Mouse (Mus musculus) hindbrain, postnatal 0 days (tissue): ENCODE data around the gene Cct3. TPM values are rescaled to one million over a fixed set of nuclear protein-coding genes. Genes with fewer than 3 reads are reported as not detected.
A peak's percentile ranks its signal among the peaks of the same experiment; 100 is the strongest.

Experiments
- ATAC-seq: fragments of 200-750 bp; cut with Nextera tagmentation; 2 replicates; pipeline ENCODE4 v1.8.0; 2017; ENCODE audit warnings: mild to moderate bottlenecking, moderate TSS enrichment, moderate library complexity
- DNase-seq: peaks from one replicate; pipeline ENCODE4 v3.0.0-alpha.2; 2015; ENCODE audit warnings: low spot score
- H3K27ac ChIP-seq: fragments of 300-500 bp; sonication (generic); 2 replicates; pipeline ENCODE4 v1.5.1; 2014; ENCODE audit warnings: mild to moderate bottlenecking
- H3K27me3 ChIP-seq: fragments of 300-500 bp; sonication (generic); 2 replicates; pipeline ENCODE4 v1.6.1; 2014; ENCODE audit warnings: low read length, mixed read lengths; ENCODE audit not compliant: insufficient read depth
- H3K36me3 ChIP-seq: fragments of 300-500 bp; sonication (generic); 2 replicates; pipeline ENCODE4 v1.6.1; 2014; ENCODE audit warnings: low read length, mixed read lengths; ENCODE audit not compliant: insufficient read depth
- H3K4me1 ChIP-seq: fragments of 300-500 bp; sonication (generic); 2 replicates; pipeline ENCODE4 v1.6.1; 2014; ENCODE audit warnings: antibody characterized with exemption, low read length, mixed read lengths; ENCODE audit not compliant: insufficient read depth
- H3K4me2 ChIP-seq: fragments of 300-500 bp; sonication (generic); 2 replicates; pipeline ENCODE4 v1.6.1; 2014; ENCODE audit warnings: low read depth, mild to moderate bottlenecking, low read length, moderate library complexity, mixed read lengths
- H3K4me3 ChIP-seq: fragments of 300-500 bp; sonication (generic); 2 replicates; pipeline ENCODE4 v1.5.1; 2014; ENCODE audit warnings: low read length
- H3K9ac ChIP-seq: fragments of 300-500 bp; sonication (generic); replicated peaks from 2 replicates; pipeline ENCODE4 v1.6.1; 2014; ENCODE audit warnings: mild to moderate bottlenecking, low read length, moderate library complexity, mixed read lengths
- H3K9me3 ChIP-seq: fragments of 300-500 bp; sonication (generic); 2 replicates; pipeline ENCODE4 v1.6.1; 2016; ENCODE audit warnings: low read length, mixed read lengths
- CTCF ChIP-seq: IDR thresholded peaks from 2 replicates; pipeline ENCODE4 v1.5.1; 2016; ENCODE audit warnings: antibody characterized with exemption, control low read depth, low read depth
- WGBS: fragments of 180-500 bp; shearing (Covaris S2); extraction: QIAGEN DNeasy Blood & Tissue Kit; methylation state at CpG from one replicate; pipeline ENCODE4 v1.1.7; 2014; 5-methylcytosine and 5-hydroxymethylcytosine counted together
- polyA plus RNA-seq: library from polyadenylated mRNA; unstranded; fragments of >200 nt; fragmentation: Nextera tagmentation; extraction: Ambion mirVana; gene quantifications from 2 replicates; pipeline ENCODE4 v1.2.1, GENCODE M21; 2015
- total RNA-seq: library from RNA; depleted of rRNA; stranded (reverse); fragments of >200 nt; gene quantifications from 2 replicates; pipeline ENCODE4 v1.2.3, GENCODE M21; 2014; rRNA removed

The Cct3 gene
- total RNA-seq (231 and 236 TPM in 2 replicates), polyA plus RNA-seq (388 and 401 TPM in 2 replicates)

- Histone ChIP-seq H3K4me2 (peak within 1 kb of the TSS; percentile 86), H3K27me3 (no peaks in the 10 kb centered on the region), H3K4me3 (peak within 1 kb of the TSS; percentile 85), H3K9me3 (no peaks in the 10 kb centered on the region), H3K27ac (peak within 1 kb of the TSS; percentile 87), H3K36me3 (peaks cover 12% of the 10 kb centered on the region), H3K4me1 (peaks cover 7% of the 10 kb centered on the region), H3K9ac (peak within 1 kb of the TSS; percentile 84)
- under 1% methylated on average over 44 of the region's 44 CpGs for WGBS
- peak; percentile 99 for ATAC-seq
- peak; percentile 99 for DNase-seq
- TF ChIP-seq CTCF = peak; percentile 55
These were observed at the start of gene Cct3, which contains the start of gene Tsacc for GRCm38 (mm10) chr3:88296561-88297318. TSS of gene Cct3 (plus strand) at chr3:88297116. TSS of gene Tsacc (minus strand) at chr3:88296999.

GRCm38 (mm10) chr3:88247666-88248065, 49.2 kb upstream of the Cct3 start:
- H3K4me3 ChIP-seq = no peak overlapping the region
- DNase-seq = no peak
- no peaks in the 10 kb centered on the region for H3K9me3 ChIP-seq
- no peak for TF ChIP-seq CTCF
- 66% methylated on average over 9 of the region's 9 CpGs for WGBS
- H3K27ac ChIP-seq = no peak overlapping the region
- no peaks in the 10 kb centered on the region for H3K4me1 ChIP-seq
- no peak for ATAC-seq
- H3K9ac ChIP-seq = no peak overlapping the region
- no peaks in the 10 kb centered on the region for H3K27me3 ChIP-seq
- H3K4me2 ChIP-seq = no peak overlapping the region
- H3K36me3 ChIP-seq = no peaks in the 10 kb centered on the region

GRCm38 (mm10) chr3:88248406-88248805, 48.5 kb upstream of the Cct3 start:
- WGBS = 56% methylated on average over 11 of the region's 11 CpGs
- TF ChIP-seq CTCF = no peak
- DNase-seq (no peak), ATAC-seq (no peak)
- no peaks in the 10 kb centered on the region for H3K4me1 ChIP-seq
- no peak overlapping the region for H3K4me3 ChIP-seq
- H3K27ac ChIP-seq = no peak overlapping the region
- no peaks in the 10 kb centered on the region; the same call in 1 of the 2 replicates for H3K27me3 ChIP-seq
- H3K9me3 ChIP-seq = no peaks in the 10 kb centered on the region
- no peaks in the 10 kb centered on the region for H3K36me3 ChIP-seq
- H3K9ac ChIP-seq = no peak overlapping the region; the same call in 1 of the 2 replicates
- H3K4me2 ChIP-seq = no peak overlapping the region

- Histone ChIP-seq H3K9me3 (no peaks in the 10 kb centered on the region), H3K9ac (no peak overlapping the region), H3K4me1 (peaks cover 8% of the 10 kb centered on the region; the same call in 1 of the 2 replicates), H3K27me3 (no peaks in the 10 kb centered on the region; the same call in 1 of the 2 replicates), H3K4me2 (no peak overlapping the region), H3K4me3 (no peak overlapping the region), H3K27ac (no peak overlapping the region), H3K36me3 (no peaks in the 10 kb centered on the region)
- DNase-seq = no peak
- TF ChIP-seq CTCF = no peak
- 74% methylated on average over 6 of the region's 6 CpGs for WGBS
- no peak for ATAC-seq
These were observed 44.2 kb upstream of the Cct3 start for GRCm38 (mm10) chr3:88252739-88253138.

- Histone ChIP-seq H3K9ac (peak within 1 kb of the TSS; percentile 47), H3K27me3 (no peaks in the 10 kb centered on the region; the same call in 1 of the 2 replicates), H3K4me1 (peaks cover 8% of the 10 kb centered on the region; the same call in 1 of the 2 replicates), H3K9me3 (no peaks in the 10 kb centered on the region), H3K36me3 (no peaks in the 10 kb centered on the region), H3K27ac (no peak within 1 kb of the TSS), H3K4me2 (peak within 1 kb of the TSS; percentile 67), H3K4me3 (peak within 1 kb of the TSS; percentile 36)
- DNase-seq = peak; percentile 18
- ATAC-seq = no peak
- TF ChIP-seq CTCF = no peak
- 2% methylated on average over 34 of the region's 34 CpGs for WGBS
These were observed 42.5 kb upstream of the Cct3 start, which contains the start of gene Rhbg for GRCm38 (mm10) chr3:88254268-88254926. TSS of gene Rhbg (minus strand) at chr3:88254709.

GRCm38 (mm10) chr3:88255950-88256349, 41.0 kb upstream of the Cct3 start:
- DNase-seq (no peak), ATAC-seq (no peak)
- H3K4me1 ChIP-seq = peaks cover 8% of the 10 kb centered on the region; the same call in 1 of the 2 replicates
- no peaks in the 10 kb centered on the region for H3K36me3 ChIP-seq
- H3K4me3 ChIP-seq = no peak overlapping the region
- 70% methylated on average over 6 of the region's 6 CpGs for WGBS
- TF ChIP-seq CTCF = no peak
- no peak overlapping the region for H3K4me2 ChIP-seq
- H3K27me3 ChIP-seq = no peaks in the 10 kb centered on the region; the same call in 1 of the 2 replicates
- no peaks in the 10 kb centered on the region for H3K9me3 ChIP-seq
- no peak overlapping the region for H3K27ac ChIP-seq
- no peak overlapping the region for H3K9ac ChIP-seq
